Mouse (Mus musculus) fat pad, adult 2 months (tissue): ENCODE results near the gene Rem2.

ENCODE experiments used
- DNase-seq: peaks from one replicate; pipeline ENCODE4 v3.0.0-alpha.2; 2011; ENCODE audit warnings: low read depth, low spot score; ENCODE audit errors: extremely low read depth

Gene Rem2

GRCm38 (mm10) chr14:54475941-54476844 is at the start of gene Rem2:
Gene Rem2, plus strand, starts transcription at chr14:54476100.
- DNase-seq, result no peak

DNA sequence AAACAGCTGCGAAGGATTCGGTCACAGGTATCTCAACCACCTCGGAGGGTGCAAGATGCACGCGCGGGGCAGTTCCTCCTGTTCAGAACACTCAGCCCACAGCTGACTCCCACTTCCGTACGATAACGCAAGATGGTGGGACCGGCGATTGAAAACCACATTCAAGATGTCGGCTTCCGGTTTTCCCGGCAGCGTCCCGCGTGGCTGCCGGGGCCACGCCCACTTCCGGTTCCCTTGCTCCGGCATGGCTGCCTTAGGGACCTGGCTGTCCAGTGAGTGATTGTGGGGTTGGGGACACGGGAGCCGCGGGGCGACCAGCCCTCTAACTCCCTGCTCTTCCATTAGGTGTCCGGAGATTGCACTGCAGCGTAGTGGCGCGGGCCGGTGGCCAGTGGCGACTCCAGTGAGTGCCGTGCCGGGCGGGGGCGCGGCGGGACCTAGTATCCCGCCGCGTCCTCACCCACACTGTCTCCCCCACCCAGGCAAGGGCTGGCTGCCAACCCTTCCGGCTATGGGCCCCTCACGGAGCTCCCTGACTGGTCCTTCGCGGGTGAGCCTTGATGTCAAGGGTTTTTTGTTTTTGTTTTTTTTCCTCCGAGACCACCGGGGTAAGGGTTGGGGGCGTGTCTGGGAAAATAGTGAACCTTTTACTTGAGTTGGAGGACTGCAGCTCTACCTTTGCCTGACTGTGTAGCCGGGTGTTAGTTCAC is 49.1 kb upstream of the Rem2 start, which contains the start of gene Mrpl52:
Gene Mrpl52, plus strand, starts transcription at position 221 of the 710 bp plus-strand sequence.
- no peak for DNase-seq

DNA sequence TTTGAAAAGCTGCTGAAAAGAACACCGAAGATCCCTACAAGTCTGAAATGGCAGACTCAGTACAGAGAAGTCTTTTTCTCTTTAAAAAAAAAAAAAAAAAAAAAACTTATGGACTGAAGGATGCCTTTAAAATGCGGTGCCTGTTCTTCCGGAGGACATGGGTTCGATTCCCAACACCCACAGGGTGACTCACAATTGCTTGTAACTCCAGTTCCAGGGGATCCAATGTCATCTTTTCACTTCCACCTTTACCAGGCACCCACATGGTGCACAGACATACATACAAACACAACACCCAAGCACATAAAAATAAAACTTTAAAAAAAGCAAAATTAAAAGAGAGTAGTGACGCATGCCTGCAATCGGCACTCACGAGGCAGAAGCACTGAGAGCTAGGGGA is 48.2 kb upstream of the Rem2 start:
- no peak for DNase-seq

- no peak for DNase-seq
These were observed 47.5 kb upstream of the Rem2 start for GRCm38 (mm10) chr14:54428421-54428820.

- DNase-seq, result no peak
These were observed 46.4 kb upstream of the Rem2 start for GRCm38 (mm10) chr14:54429332-54430093.

DNA sequence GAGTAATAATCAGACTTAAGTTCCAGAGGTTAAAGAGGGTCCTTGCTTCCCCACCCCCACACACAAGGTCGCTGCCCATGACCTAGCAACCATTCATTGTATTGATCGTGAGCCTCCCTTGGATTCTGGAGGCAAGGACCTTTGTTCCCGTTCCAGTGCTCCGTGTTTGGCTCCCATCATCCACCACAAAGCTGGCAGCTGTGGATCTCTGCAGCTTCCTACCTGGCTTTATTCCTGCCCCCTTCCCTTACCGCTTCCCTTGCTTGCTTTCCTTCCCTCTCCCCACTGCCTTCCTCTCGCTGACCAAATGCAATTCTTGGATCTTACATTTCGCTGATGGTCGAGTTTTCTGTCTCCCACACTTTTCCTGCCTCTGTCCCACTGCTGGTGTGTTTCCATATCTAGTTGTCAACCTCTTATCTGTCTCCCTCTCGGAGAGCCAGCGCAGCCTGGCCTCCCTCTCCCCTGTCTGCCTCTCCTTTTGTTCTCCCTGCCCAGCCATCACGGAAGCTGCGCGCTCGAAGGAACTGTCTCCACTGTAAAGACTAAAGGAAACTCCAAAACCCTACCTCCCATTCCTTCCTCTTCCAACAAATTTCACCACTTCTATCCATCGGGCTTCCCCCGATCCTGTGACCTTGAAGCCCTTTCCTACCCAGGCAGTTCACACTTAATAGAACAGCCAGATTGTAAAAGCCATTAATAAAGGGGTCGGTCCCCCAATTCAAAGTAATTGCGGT is 45.3 kb upstream of the Rem2 start:
- no peak for DNase-seq

- no peak for DNase-seq
These were observed 44.4 kb upstream of the Rem2 start, which contains the start of gene Mmp14 for GRCm38 (mm10) chr14:54431334-54432077. Gene Mmp14, plus strand, starts transcription at chr14:54431612.

- DNase-seq, result no peak
These were observed 43.6 kb upstream of the Rem2 start for GRCm38 (mm10) chr14:54432078-54432836.

GRCm38 (mm10) chr14:54432837-54433830 is 42.8 kb upstream of the Rem2 start:
- no peak for DNase-seq

- no peak for DNase-seq
These were observed 41.9 kb upstream of the Rem2 start for GRCm38 (mm10) chr14:54433941-54434531.

DNA sequence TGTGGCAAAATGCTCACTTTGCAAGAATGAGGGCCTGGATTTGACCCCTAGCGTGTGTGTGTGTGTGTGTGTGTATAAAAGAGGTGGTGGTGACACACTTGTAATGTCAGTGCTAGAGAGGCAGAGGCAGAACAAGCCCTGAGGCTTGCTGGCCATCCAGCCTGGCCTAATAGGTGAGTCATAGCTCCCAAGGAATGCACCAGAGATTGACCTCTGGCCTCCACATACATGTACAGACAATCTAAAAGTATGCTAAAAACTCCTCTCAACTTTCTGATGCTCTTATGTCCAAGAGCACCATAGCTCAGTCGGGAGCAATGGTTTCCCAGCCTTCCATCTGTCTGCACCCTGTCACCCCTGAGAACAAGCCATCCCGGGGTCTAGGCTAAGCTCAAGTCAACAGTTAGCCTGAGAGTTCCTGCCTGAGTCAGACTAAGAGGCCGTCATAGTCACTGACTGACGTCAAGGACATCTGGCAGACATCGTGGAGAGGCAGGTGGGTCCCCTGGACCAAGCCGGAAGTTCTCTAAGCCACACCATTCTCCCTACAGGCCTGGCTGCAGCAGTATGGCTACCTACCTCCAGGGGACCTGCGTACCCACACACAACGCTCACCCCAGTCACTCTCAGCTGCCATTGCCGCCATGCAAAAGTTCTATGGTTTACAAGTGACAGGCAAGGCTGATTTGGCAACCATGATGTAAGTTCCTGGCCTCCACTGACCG is 40.5 kb upstream of the Rem2 start:
- DNase-seq, result no peak

GRCm38 (mm10) chr14:54439155-54439554 is 36.7 kb upstream of the Rem2 start:
- no peak for DNase-seq

DNA sequence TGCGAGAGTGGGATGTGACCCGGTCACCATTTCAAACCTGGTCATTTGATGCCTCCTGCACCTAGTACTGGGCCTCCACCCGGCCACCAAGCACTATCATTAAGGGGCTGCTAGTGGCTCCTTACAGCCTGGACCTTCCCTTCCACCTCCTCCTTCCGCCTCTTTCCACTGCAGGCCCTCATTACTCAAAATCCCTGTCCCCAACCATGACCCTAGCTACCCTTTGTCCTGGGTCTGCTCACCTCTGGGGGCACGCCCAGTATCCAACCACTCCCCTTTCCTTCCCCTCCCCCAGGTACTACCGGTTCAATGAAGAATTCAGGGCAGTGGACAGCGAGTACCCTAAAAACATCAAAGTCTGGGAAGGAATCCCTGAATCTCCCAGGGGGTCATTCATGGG is 36.3 kb upstream of the Rem2 start:
- no peak for DNase-seq

DNA sequence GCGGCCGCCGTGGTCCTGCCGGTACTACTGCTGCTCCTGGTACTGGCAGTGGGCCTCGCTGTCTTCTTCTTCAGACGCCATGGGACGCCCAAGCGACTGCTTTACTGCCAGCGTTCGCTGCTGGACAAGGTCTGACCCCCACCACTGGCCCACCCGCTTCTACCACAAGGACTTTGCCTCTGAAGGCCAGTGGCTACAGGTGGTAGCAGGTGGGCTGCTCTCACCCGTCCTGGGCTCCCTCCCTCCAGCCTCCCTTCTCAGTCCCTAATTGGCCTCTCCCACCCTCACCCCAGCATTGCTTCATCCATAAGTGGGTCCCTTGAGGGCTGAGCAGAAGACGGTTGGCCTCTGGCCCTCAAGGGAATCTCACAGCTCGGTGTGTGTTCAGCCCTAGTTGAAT is 35.4 kb upstream of the Rem2 start:
- no peak for DNase-seq

DNA sequence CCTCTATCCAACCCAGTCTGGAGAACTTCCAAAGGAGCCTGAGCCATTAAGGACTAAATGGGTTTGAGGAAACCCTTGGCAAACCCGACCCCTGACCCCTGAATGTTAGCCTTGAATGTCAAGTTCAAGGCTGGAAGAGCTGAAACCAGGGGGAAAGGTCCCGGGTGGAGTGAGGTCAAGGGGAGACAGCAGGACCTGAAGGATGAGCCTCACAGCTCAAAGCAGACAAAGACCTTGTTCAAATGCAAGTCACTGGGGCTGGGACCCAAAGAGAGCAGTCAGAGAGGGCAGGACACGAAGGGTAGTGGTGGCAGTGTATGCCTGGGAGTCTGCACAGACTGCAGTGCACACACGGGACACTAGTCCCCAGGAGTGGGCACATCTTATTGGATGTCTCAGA is 34.5 kb upstream of the Rem2 start:
- DNase-seq, result no peak

DNA sequence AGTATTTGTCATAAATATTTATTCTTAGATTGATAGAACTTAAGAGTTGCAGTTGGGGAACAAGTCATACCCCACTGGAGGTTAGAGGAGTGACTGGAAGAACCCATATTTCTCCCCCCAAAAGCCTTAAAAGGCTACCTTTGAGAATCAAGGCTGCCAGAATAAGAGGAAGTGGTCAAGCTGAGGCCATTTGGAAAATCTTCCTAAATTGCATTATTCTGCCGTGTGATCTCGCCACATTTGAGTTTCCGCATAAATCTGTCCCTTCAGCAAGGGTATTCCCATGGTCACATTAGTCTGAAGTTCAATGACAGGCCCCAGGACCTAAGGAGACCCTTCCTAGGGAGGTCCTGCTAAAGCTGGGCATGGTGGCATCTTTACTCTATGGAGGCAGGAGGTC is 33.4 kb upstream of the Rem2 start:
- no peak for DNase-seq

GRCm38 (mm10) chr14:54443196-54443595 is 32.7 kb upstream of the Rem2 start:
- no peak for DNase-seq
